Mouse (Mus musculus): Measurements from ENCODE around the gene Olfr697. TPM values are rescaled to one million over a fixed set of nuclear protein-coding genes. Genes with fewer than 3 reads are reported as not detected.
"Not testable (repeated sequence)": the region's sequence is repeated elsewhere in the genome, so short reads cannot be mapped to it uniquely, and the experiment has no call there.

The Olfr697 gene
- polyA plus RNA-seq, 1 experiment from 2014 or later, result not detected

GRCm38 (mm10) chr7:106711463-106711862, 30.8 kb downstream of the Olfr697 start:
- no peaks in the 10 kb centered on the region for H3K36me3 ChIP-seq (ENCODE audit: insufficient read depth, low read length)
- H3K9ac ChIP-seq (replicated peaks; ENCODE audit: low read length), result no peak overlapping the region
- ATAC-seq (ENCODE audit: low FRiP score, low TSS enrichment), result no peak
- H3K9me3 ChIP-seq (ENCODE audit: low read length), result no peaks in the 10 kb centered on the region
- H3K4me3 ChIP-seq (ENCODE audit: low read length), result no peak overlapping the region
- H3K4me1 ChIP-seq (ENCODE audit: insufficient read depth, low read length), result no peaks in the 10 kb centered on the region
- H3K27me3 ChIP-seq (ENCODE audit: insufficient read depth, low read length), result no peaks in the 10 kb centered on the region
- no peak overlapping the region for H3K4me2 ChIP-seq (replicated peaks; ENCODE audit: low read depth, low read length)
- WGBS, result 91% methylated on average over 6 of the region's 6 CpGs
- H3K27ac ChIP-seq (ENCODE audit: low read length), result no peak overlapping the region

DNA sequence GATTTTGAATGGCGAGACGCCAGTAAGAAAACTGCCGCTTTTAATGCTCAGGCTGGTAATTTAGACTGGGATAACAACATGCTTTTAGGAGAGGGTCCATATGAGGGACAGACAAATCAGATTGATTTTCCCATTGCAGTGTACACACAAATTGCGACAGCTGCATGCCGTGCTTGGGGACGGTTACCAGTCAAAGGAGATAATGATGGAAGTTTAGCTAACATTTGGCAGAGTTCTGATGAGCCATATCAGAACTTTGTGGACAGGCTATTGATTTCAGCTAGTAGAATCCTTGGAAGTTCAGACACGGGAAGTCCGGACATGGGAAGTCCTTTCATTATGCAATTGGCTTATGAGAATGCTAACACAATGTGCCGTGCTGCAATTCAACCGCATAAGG, 34.5 kb downstream of the Olfr697 start:
- not testable (repeated sequence) for H3K27ac ChIP-seq (ENCODE audit: low read length); H3K9ac ChIP-seq (replicated peaks; ENCODE audit: low read length); ATAC-seq (ENCODE audit: low FRiP score, low TSS enrichment); H3K4me3 ChIP-seq (ENCODE audit: low read length); H3K4me2 ChIP-seq (replicated peaks; ENCODE audit: low read depth, low read length); H3K9me3 ChIP-seq (ENCODE audit: low read length); H3K4me1 ChIP-seq (ENCODE audit: insufficient read depth, low read length); H3K36me3 ChIP-seq (ENCODE audit: insufficient read depth, low read length); H3K27me3 ChIP-seq (ENCODE audit: insufficient read depth, low read length)
- 67% methylated on average over 10 of the region's 10 CpGs for WGBS

DNA sequence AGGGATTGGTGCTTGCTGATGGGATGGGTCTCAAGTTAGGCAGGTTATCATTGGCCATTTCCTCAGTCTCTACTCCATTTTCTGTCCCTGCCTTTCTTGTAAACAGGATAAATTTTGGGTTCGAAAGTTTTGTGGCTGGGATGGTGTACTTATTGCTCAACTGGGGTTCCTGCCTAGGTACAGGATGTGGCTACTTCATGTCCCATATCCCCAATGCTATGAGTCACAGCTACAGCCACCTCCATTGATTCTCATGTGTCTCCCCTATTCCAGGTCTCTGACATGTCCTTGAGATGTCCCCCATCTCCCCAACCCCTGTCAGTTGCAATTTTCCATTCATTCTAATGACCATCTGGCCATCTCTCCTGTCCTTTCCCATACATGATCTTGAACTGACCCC, 45.4 kb downstream of the Olfr697 start:
- H3K4me3 ChIP-seq (ENCODE audit: low read length), result no peak overlapping the region
- no peak overlapping the region for H3K4me2 ChIP-seq (replicated peaks; ENCODE audit: low read depth, low read length)
- H3K4me1 ChIP-seq (ENCODE audit: insufficient read depth, low read length), result no peaks in the 10 kb centered on the region
- WGBS, result 95% methylated on average over 1 of the region's 1 CpGs
- H3K27me3 ChIP-seq (ENCODE audit: insufficient read depth, low read length), result no peaks in the 10 kb centered on the region
- H3K9me3 ChIP-seq (ENCODE audit: low read length), result no peaks in the 10 kb centered on the region
- H3K9ac ChIP-seq (replicated peaks; ENCODE audit: low read length), result no peak overlapping the region
- H3K36me3 ChIP-seq (ENCODE audit: insufficient read depth, low read length), result no peaks in the 10 kb centered on the region
- no peak overlapping the region for H3K27ac ChIP-seq (ENCODE audit: low read length)
- no peak for ATAC-seq (ENCODE audit: low FRiP score, low TSS enrichment)

GRCm38 (mm10) chr7:106692976-106693375, 49.3 kb downstream of the Olfr697 start:
- ATAC-seq (ENCODE audit: low FRiP score, low TSS enrichment), result no peak
- H3K27me3 ChIP-seq (ENCODE audit: insufficient read depth, low read length), result no peaks in the 10 kb centered on the region
- H3K27ac ChIP-seq (ENCODE audit: low read length), result no peak overlapping the region
- no peaks in the 10 kb centered on the region for H3K9me3 ChIP-seq (ENCODE audit: low read length)
- no peak overlapping the region for H3K4me3 ChIP-seq (ENCODE audit: low read length)
- H3K36me3 ChIP-seq (ENCODE audit: insufficient read depth, low read length), result no peaks in the 10 kb centered on the region
- H3K4me1 ChIP-seq (ENCODE audit: insufficient read depth, low read length), result no peaks in the 10 kb centered on the region
- H3K9ac ChIP-seq (replicated peaks; ENCODE audit: low read length), result no peak overlapping the region
- WGBS, result 83% methylated on average over 3 of the region's 3 CpGs
- no peak overlapping the region for H3K4me2 ChIP-seq (replicated peaks; ENCODE audit: low read depth, low read length)

GRCm38 (mm10) chr7:106691714-106692113, 50.5 kb downstream of the Olfr697 start, which contains the start of gene Olfr694:
Gene Olfr694 (minus strand): TSS chr7:106691814.
- 90% methylated on average over 1 of the region's 1 CpGs for WGBS

More at GRCm38 (mm10) chr7:106691714-106692113, 50.5 kb downstream of the Olfr697 start, which contains the start of gene Olfr694:
- H3K27me3 ChIP-seq (ENCODE audit: insufficient read depth, low read length), result no peaks in the 10 kb centered on the region
- no peak within 1 kb of the TSS for H3K4me3 ChIP-seq (ENCODE audit: low read length)
- H3K4me1 ChIP-seq (ENCODE audit: insufficient read depth, low read length), result no peaks in the 10 kb centered on the region
- ATAC-seq (ENCODE audit: low FRiP score, low TSS enrichment), result no peak
- no peak within 1 kb of the TSS for H3K4me2 ChIP-seq (replicated peaks; ENCODE audit: low read depth, low read length)
- no peak within 1 kb of the TSS for H3K9ac ChIP-seq (replicated peaks; ENCODE audit: low read length)
- no peaks in the 10 kb centered on the region for H3K36me3 ChIP-seq (ENCODE audit: insufficient read depth, low read length)
- H3K9me3 ChIP-seq (ENCODE audit: low read length), result no peaks in the 10 kb centered on the region
- H3K27ac ChIP-seq (ENCODE audit: low read length), result no peak within 1 kb of the TSS

Other genes with a start within 250 kb of the Olfr697 start
- not detected in 2 replicates for gene Olfr693, start 61.9 kb downstream of the Olfr697 start, polyA plus RNA-seq (2015; fragmentation: Nextera tagmentation; extraction: Ambion mirVana)
- not detected in 2 replicates for gene Olfr694, start 50.6 kb downstream of the Olfr697 start, polyA plus RNA-seq (2015; fragmentation: Nextera tagmentation; extraction: Ambion mirVana)
- not detected in 2 replicates for gene Olfr695, start 26.0 kb downstream of the Olfr697 start, polyA plus RNA-seq (2015; fragmentation: Nextera tagmentation; extraction: Ambion mirVana)
- gene Olfr698, start 13.0 kb upstream of the Olfr697 start, polyA plus RNA-seq (2015; fragmentation: Nextera tagmentation; extraction: Ambion mirVana), result not detected in 2 replicates
- not detected in 2 replicates for gene Olfr699, start 50.8 kb upstream of the Olfr697 start, polyA plus RNA-seq (2015; fragmentation: Nextera tagmentation; extraction: Ambion mirVana)
- gene Olfr700, start 66.4 kb upstream of the Olfr697 start, polyA plus RNA-seq (2015; fragmentation: Nextera tagmentation; extraction: Ambion mirVana), result not detected in 2 replicates
- gene Olfr701, start 71.7 kb upstream of the Olfr697 start, polyA plus RNA-seq (2015; fragmentation: Nextera tagmentation; extraction: Ambion mirVana), result not detected in 2 replicates
- gene Olfr702, start 91.5 kb upstream of the Olfr697 start, polyA plus RNA-seq (2015; fragmentation: Nextera tagmentation; extraction: Ambion mirVana), result not detected in 2 replicates
- gene Olfr703, start 100.9 kb upstream of the Olfr697 start, polyA plus RNA-seq (2015; fragmentation: Nextera tagmentation; extraction: Ambion mirVana), result not detected in 2 replicates
- gene Olfr704, start 120.7 kb upstream of the Olfr697 start, polyA plus RNA-seq (2015; fragmentation: Nextera tagmentation; extraction: Ambion mirVana), result not detected in 2 replicates
- not detected in 2 replicates for gene Olfr705, start 134.4 kb upstream of the Olfr697 start, polyA plus RNA-seq (2015; fragmentation: Nextera tagmentation; extraction: Ambion mirVana)
- gene Olfr706, start 145.7 kb upstream of the Olfr697 start, polyA plus RNA-seq (2015; fragmentation: Nextera tagmentation; extraction: Ambion mirVana), result not detected in 2 replicates
- gene Olfr707, start 158.8 kb upstream of the Olfr697 start, polyA plus RNA-seq (2015; fragmentation: Nextera tagmentation; extraction: Ambion mirVana), result not detected in 2 replicates
- not detected in 2 replicates for gene Olfr1532-ps1, start 165.6 kb upstream of the Olfr697 start, polyA plus RNA-seq (2015; fragmentation: Nextera tagmentation; extraction: Ambion mirVana)
- not detected in 2 replicates for gene Olfr709-ps1, start 189.8 kb upstream of the Olfr697 start, polyA plus RNA-seq (2015; fragmentation: Nextera tagmentation; extraction: Ambion mirVana)
- not detected in 2 replicates for gene Olfr710, start 205.9 kb upstream of the Olfr697 start, polyA plus RNA-seq (2015; fragmentation: Nextera tagmentation; extraction: Ambion mirVana)
- gene Olfr6, start 221.5 kb upstream of the Olfr697 start, polyA plus RNA-seq (2015; fragmentation: Nextera tagmentation; extraction: Ambion mirVana), result not detected in 2 replicates
- not detected in 2 replicates for gene Olfr711, start 233.0 kb upstream of the Olfr697 start, polyA plus RNA-seq (2015; fragmentation: Nextera tagmentation; extraction: Ambion mirVana)